In genomic region chr2:165858453-165859384, GRCm38 (mm10) we compare ENCODE assay signal across 7 mouse cellular contexts. TPM values are rescaled to one million over a fixed set of nuclear protein-coding genes. Genes with fewer than 3 reads are reported as not detected.
A peak's percentile ranks its signal among the peaks of the same experiment; 100 is the strongest.
DNase-seq lines count a peak whose midpoint lies in the region; ATAC-seq and TF ChIP-seq lines count a peak whose summit lies in the region.

No protein-coding gene starts in this region.

- H3K4me3 ChIP-seq in embryonic facial prominence, embryonic 15.5 days (replicated peaks): no peak overlapping the region
- no peak overlapping the region for H3K4me3 ChIP-seq in liver, embryonic 14.5 days (ENCODE audit: insufficient read depth in 1 of 2, low read depth in 2 of 2, low read length in 2 of 2)
- peak overlapping the region; percentile 17; the same call in 1 of the 2 replicates for H3K4me3 ChIP-seq in stomach, embryonic 16.5 days (replicated peaks; ENCODE audit: low read length)

- H3K9me3 ChIP-seq in embryonic facial prominence, embryonic 15.5 days (replicated peaks): no peaks in the 10 kb centered on the region
- H3K9me3 ChIP-seq in liver, embryonic 14.5 days (ENCODE audit: control insufficient read depth, low read length): no peaks in the 10 kb centered on the region
- no peaks in the 10 kb centered on the region for H3K9me3 ChIP-seq in stomach, embryonic 16.5 days (replicated peaks; ENCODE audit: control insufficient read depth, low read length)

- peak overlapping the region; percentile 95 for H3K27ac ChIP-seq in embryonic facial prominence, embryonic 15.5 days (replicated peaks)
- peak overlapping the region; percentile 16 for H3K27ac ChIP-seq in liver, embryonic 14.5 days
- H3K27ac ChIP-seq in stomach, embryonic 16.5 days (ENCODE audit: low read length): peak overlapping the region; percentile 99

- DNase-seq in 3T3-L1 (ENCODE audit: low read depth, low spot score) (peak; percentile 73), ES-CJ7 (ENCODE audit: low read depth, low spot score) (peak; percentile 51)
- DNase-seq in heart, postnatal 25 days (ENCODE audit: low spot score): peak; percentile 63
- no peak for DNase-seq in liver, embryonic 14.5 days (ENCODE audit: low read depth in 3 of 3, low spot score in 3 of 3)
- no peak for DNase-seq in urinary bladder, adult 18-20 months (ENCODE audit: low spot score in 2 of 2)

- no peak for TF ChIP-seq CTCF in liver, embryonic 14.5 days (IDR thresholded peaks at IDR 0.05; ENCODE audit: low read depth)

- peak overlapping the region; percentile 20 for H3K4me2 ChIP-seq in embryonic facial prominence, embryonic 15.5 days (replicated peaks)
- peak overlapping the region; percentile 14; the same call in 1 of the 2 replicates for H3K4me2 ChIP-seq in liver, embryonic 14.5 days (ENCODE audit: low read depth)
- peak overlapping the region; percentile 49 for H3K4me2 ChIP-seq in stomach, embryonic 16.5 days (ENCODE audit: low read depth, low read length)

- H3K36me3 ChIP-seq in embryonic facial prominence, embryonic 15.5 days: no peaks in the 10 kb centered on the region
- peaks cover 11% of the 10 kb centered on the region for H3K36me3 ChIP-seq in liver, embryonic 14.5 days (replicated peaks; ENCODE audit: control insufficient read depth, insufficient read depth, low read depth)
- H3K36me3 ChIP-seq in stomach, embryonic 16.5 days (ENCODE audit: control insufficient read depth, insufficient read depth, low read length): no peaks in the 10 kb centered on the region

- WGBS in embryonic facial prominence, embryonic 15.5 days: 20% methylated on average over 12 of the region's 12 CpGs
- WGBS in liver, embryonic 14.5 days (ENCODE audit: insufficient replicate concordance): 25% methylated on average over 12 of the region's 12 CpGs
- 17% methylated on average over 12 of the region's 12 CpGs for WGBS in stomach, embryonic 16.5 days

- peaks cover 83% of the 10 kb centered on the region for H3K4me1 ChIP-seq in embryonic facial prominence, embryonic 15.5 days
- H3K4me1 ChIP-seq in liver, embryonic 14.5 days (replicated peaks; ENCODE audit: control insufficient read depth in 2 of 2, insufficient read depth in 2 of 2, low read length in 1 of 2): peaks cover 33 to 67% of the 10 kb centered on the region in 2 experiments
- peaks cover 69% of the 10 kb centered on the region for H3K4me1 ChIP-seq in stomach, embryonic 16.5 days (ENCODE audit: control insufficient read depth, insufficient read depth, low read length)

- no peaks in the 10 kb centered on the region for H3K27me3 ChIP-seq in embryonic facial prominence, embryonic 15.5 days
- H3K27me3 ChIP-seq in liver, embryonic 14.5 days (ENCODE audit: control insufficient read depth, insufficient read depth, low read length): no peaks in the 10 kb centered on the region
- H3K27me3 ChIP-seq in stomach, embryonic 16.5 days (ENCODE audit: control insufficient read depth, insufficient read depth, low read length): no peaks in the 10 kb centered on the region

- TF ChIP-seq EP300 in liver, embryonic 14.5 days (IDR thresholded peaks at IDR 0.05; ENCODE audit: low read depth): no peak

- intact Hi-C loops in heart, postnatal 25 days (cut with DNase I): loop anchor here (2.0 kb wide), 2 partner anchors 14 to 24 kb away; no protein-coding TSS in a partner anchor

- no peak for ATAC-seq in embryonic facial prominence, embryonic 15.5 days (ENCODE audit: insufficient number of reproducible peaks, low FRiP score, low TSS enrichment, low read depth)
- no peak for ATAC-seq in liver, embryonic 14.5 days (ENCODE audit: insufficient read depth)
- no peak for ATAC-seq in stomach, embryonic 16.5 days (ENCODE audit: insufficient read depth, low FRiP score)

- H3K9ac ChIP-seq in embryonic facial prominence, embryonic 15.5 days: peak overlapping the region; percentile 26
- H3K9ac ChIP-seq in liver, embryonic 14.5 days (replicated peaks): peak overlapping the region; percentile 31
- H3K9ac ChIP-seq in stomach, embryonic 16.5 days (ENCODE audit: low read length): peak overlapping the region; percentile 74

RNA-seq across cellular contexts. Expression of gene Zmynd8, which starts 40.1 kb away (rescaled TPM):
- polyA plus RNA-seq in embryonic facial prominence, embryonic 15.5 days (2015; fragmentation: Nextera tagmentation; extraction: Ambion mirVana): 50.4 and 50.9 TPM in 2 replicates
- 10 to 100 TPM; 44.5 to 48.7 TPM for total RNA-seq in heart, postnatal 25 days (2021)
- 13.5 and 17.7 TPM in 2 replicates for polyA plus RNA-seq in liver, embryonic 14.5 days (2012; rRNA removed)
- 16.3 and 18.5 TPM in 2 replicates for polyA plus RNA-seq in liver, embryonic 14.5 days (2014; fragmentation: Nextera tagmentation; extraction: Ambion mirVana)
- 45.1 and 45.3 TPM in 2 replicates for polyA plus RNA-seq in stomach, embryonic 16.5 days (2015; fragmentation: Nextera tagmentation; extraction: Ambion mirVana)

Comparison
In these comparisons a context has a peak if more than half of its experiments do, and no peak if none do; other contexts are left out.
1. DNase-seq: peak in 3T3-L1 (single experiment), ES-CJ7 (single experiment) and heart, postnatal 25 days (single experiment); none in liver, embryonic 14.5 days (0 of 3) and urinary bladder, adult 18-20 months (0 of 2).
2. H3K27ac ChIP-seq: peak in every context shown above with its lines; median percentile 99 in stomach, embryonic 16.5 days; 95 in embryonic facial prominence, embryonic 15.5 days; 16 in liver, embryonic 14.5 days.
3. Peak in every context shown above with its lines, with median percentiles within 50 percentile points of each other: H3K4me2 ChIP-seq and H3K9ac ChIP-seq.